Mouse (Mus musculus) thymus, postnatal 0 days (tissue): Measurements from ENCODE around the gene Boc. TPM values are rescaled to one million over a fixed set of nuclear protein-coding genes. Genes with fewer than 3 reads are reported as not detected.
"Not testable (repeated sequence)": the region's sequence is repeated elsewhere in the genome, so short reads cannot be mapped to it uniquely, and the experiment has no call there.

Experiments used
- DNase-seq: peaks from one replicate; pipeline ENCODE4 v3.0.0-alpha.2; 2015; ENCODE audit warnings: low spot score
- polyA plus RNA-seq: library from polyadenylated mRNA; unstranded; fragments of >200 nt; fragmentation: Nextera tagmentation; extraction: Ambion mirVana; gene quantifications from 2 replicates; pipeline ENCODE4 v1.2.1, GENCODE M21; 2015

The Boc gene
- polyA plus RNA-seq, 1 experiment from 2014 or later, result 4.4 TPM

- no peak for DNase-seq
Measured at GRCm38 (mm10) chr16:44492706-44493105, 66.0 kb downstream of the Boc start.

- no peak for DNase-seq
Measured at GRCm38 (mm10) chr16:44492151-44492550, 66.5 kb downstream of the Boc start.

- DNase-seq, result no peak
Measured at GRCm38 (mm10) chr16:44491051-44491450, 67.6 kb downstream of the Boc start.

- DNase-seq, result no peak
Measured at GRCm38 (mm10) chr16:44487194-44487593, 71.5 kb downstream of the Boc start.

- DNase-seq, result no peak
Measured at GRCm38 (mm10) chr16:44486612-44487011, 72.1 kb downstream of the Boc start.

- DNase-seq, result no peak
Measured at GRCm38 (mm10) chr16:44485691-44486090, 73.0 kb downstream of the Boc start.

GRCm38 (mm10) chr16:44484831-44485230, 73.9 kb downstream of the Boc start:
- DNase-seq, result no peak

GRCm38 (mm10) chr16:44484079-44484478, 74.6 kb downstream of the Boc start:
- DNase-seq, result peak; percentile 61

- no peak for DNase-seq
Measured at GRCm38 (mm10) chr16:44481599-44482593, 76.8 kb downstream of the Boc start.

GRCm38 (mm10) chr16:44480616-44481015, 78.1 kb downstream of the Boc start:
- DNase-seq, result no peak

- DNase-seq, result no peak
Measured at GRCm38 (mm10) chr16:44479852-44480251, 78.8 kb downstream of the Boc start.

- DNase-seq, result no peak
Measured at GRCm38 (mm10) chr16:44478767-44479166, 79.9 kb downstream of the Boc start.

GRCm38 (mm10) chr16:44475682-44476375, 82.9 kb downstream of the Boc start:
- DNase-seq, result no peak

- DNase-seq, result no peak
Measured at GRCm38 (mm10) chr16:44475281-44475680, 83.4 kb downstream of the Boc start.

GRCm38 (mm10) chr16:44460922-44461321, 97.8 kb downstream of the Boc start:
- peak; percentile 41 for DNase-seq

GRCm38 (mm10) chr16:44458826-44459225, 99.9 kb downstream of the Boc start:
- DNase-seq, result no peak

GRCm38 (mm10) chr16:44457858-44458257, 100.8 kb downstream of the Boc start:
- no peak for DNase-seq

GRCm38 (mm10) chr16:44441913-44442312, 116.8 kb downstream of the Boc start:
- not testable (repeated sequence) for DNase-seq

- DNase-seq, result no peak
Measured at GRCm38 (mm10) chr16:44435481-44435880, 123.2 kb downstream of the Boc start.
